Mouse (Mus musculus): ENCODE data around the gene Nxn. TPM values are rescaled to one million over a fixed set of nuclear protein-coding genes. Genes with fewer than 3 reads are reported as not detected.

Gene Nxn
- polyA plus RNA-seq, 1 experiment from 2014 or later: 11.9 TPM

- no peaks in the 10 kb centered on the region for H3K9me3 ChIP-seq (ENCODE audit: low read length)
- H3K36me3 ChIP-seq (ENCODE audit: insufficient read depth, low read length): no peaks in the 10 kb centered on the region
- no peak overlapping the region for H3K27ac ChIP-seq (ENCODE audit: low read length)
- H3K4me2 ChIP-seq (replicated peaks; ENCODE audit: low read depth, low read length): no peak overlapping the region
- ATAC-seq (no peak), DNase-seq (ENCODE audit: low spot score) (no peak)
- no peak overlapping the region for H3K9ac ChIP-seq (replicated peaks; ENCODE audit: low read depth)
- 91% methylated on average over 4 of the region's 4 CpGs for WGBS
- no peak overlapping the region for H3K4me3 ChIP-seq (ENCODE audit: low read depth, low read length)
- H3K4me1 ChIP-seq (ENCODE audit: insufficient read depth, low read depth, low read length): no peaks in the 10 kb centered on the region
- no peaks in the 10 kb centered on the region for H3K27me3 ChIP-seq (replicated peaks; ENCODE audit: insufficient read depth, low read length)
- no peak for TF ChIP-seq EP300 (IDR thresholded peaks at IDR 0.05)
- TF ChIP-seq CTCF (IDR thresholded peaks at IDR 0.05): no peak
Measured at GRCm38 (mm10) chr11:76347589-76347988, 51.4 kb downstream of the Nxn start.

- no peaks in the 10 kb centered on the region for H3K4me1 ChIP-seq (ENCODE audit: insufficient read depth, low read depth, low read length)
- H3K4me3 ChIP-seq (ENCODE audit: low read depth, low read length): no peak overlapping the region
- no peak for ATAC-seq
- DNase-seq (ENCODE audit: low spot score): no peak
- no peaks in the 10 kb centered on the region for H3K9me3 ChIP-seq (ENCODE audit: low read length)
- H3K4me2 ChIP-seq (replicated peaks; ENCODE audit: low read depth, low read length): no peak overlapping the region
- no peak overlapping the region for H3K9ac ChIP-seq (replicated peaks; ENCODE audit: low read depth)
- no peak overlapping the region for H3K27ac ChIP-seq (ENCODE audit: low read length)
- no peak for TF ChIP-seq EP300 (IDR thresholded peaks at IDR 0.05)
- TF ChIP-seq CTCF (IDR thresholded peaks at IDR 0.05): no peak
- 59% methylated on average over 9 of the region's 9 CpGs for WGBS
- H3K27me3 ChIP-seq (replicated peaks; ENCODE audit: insufficient read depth, low read length): no peaks in the 10 kb centered on the region
- H3K36me3 ChIP-seq (ENCODE audit: insufficient read depth, low read length): no peaks in the 10 kb centered on the region
Measured at GRCm38 (mm10) chr11:76343031-76343430, 55.9 kb downstream of the Nxn start.

GRCm38 (mm10) chr11:76341884-76342645 lies 56.9 kb downstream of the Nxn start:
- Histone ChIP-seq H3K4me3 (ENCODE audit: low read depth, low read length) (no peak overlapping the region), H3K27me3 (replicated peaks; ENCODE audit: insufficient read depth, low read length) (no peaks in the 10 kb centered on the region), H3K27ac (ENCODE audit: low read length) (no peak overlapping the region), H3K4me2 (replicated peaks; ENCODE audit: low read depth, low read length) (no peak overlapping the region), H3K36me3 (ENCODE audit: insufficient read depth, low read length) (no peaks in the 10 kb centered on the region), H3K9ac (replicated peaks; ENCODE audit: low read depth) (no peak overlapping the region), H3K9me3 (ENCODE audit: low read length) (no peaks in the 10 kb centered on the region), H3K4me1 (ENCODE audit: insufficient read depth, low read depth, low read length) (no peaks in the 10 kb centered on the region)
- 69% methylated on average over 14 of the region's 14 CpGs for WGBS
- no peak for DNase-seq (ENCODE audit: low spot score)
- TF ChIP-seq CTCF (IDR thresholded peaks at IDR 0.05): no peak
- TF ChIP-seq EP300 (IDR thresholded peaks at IDR 0.05): no peak
- ATAC-seq: no peak

- TF ChIP-seq EP300 (IDR thresholded peaks at IDR 0.05) (no peak), CTCF (IDR thresholded peaks at IDR 0.05) (no peak)
- H3K4me1 ChIP-seq (ENCODE audit: insufficient read depth, low read depth, low read length): no peaks in the 10 kb centered on the region
- H3K36me3 ChIP-seq (ENCODE audit: insufficient read depth, low read length): no peaks in the 10 kb centered on the region
- no peak overlapping the region for H3K27ac ChIP-seq (ENCODE audit: low read length)
- no peaks in the 10 kb centered on the region for H3K27me3 ChIP-seq (replicated peaks; ENCODE audit: insufficient read depth, low read length)
- H3K4me3 ChIP-seq (ENCODE audit: low read depth, low read length): no peak overlapping the region
- DNase-seq (ENCODE audit: low spot score): no peak
- 71% methylated on average over 14 of the region's 14 CpGs for WGBS
- no peak overlapping the region for H3K9ac ChIP-seq (replicated peaks; ENCODE audit: low read depth)
- no peak for ATAC-seq
- no peaks in the 10 kb centered on the region for H3K9me3 ChIP-seq (ENCODE audit: low read length)
- H3K4me2 ChIP-seq (replicated peaks; ENCODE audit: low read depth, low read length): no peak overlapping the region
Measured at GRCm38 (mm10) chr11:76341163-76341562, 57.8 kb downstream of the Nxn start.

GRCm38 (mm10) chr11:76339830-76340229 lies 59.1 kb downstream of the Nxn start:
- Histone ChIP-seq H3K9ac (replicated peaks; ENCODE audit: low read depth) (no peak overlapping the region), H3K36me3 (ENCODE audit: insufficient read depth, low read length) (no peaks in the 10 kb centered on the region), H3K27me3 (replicated peaks; ENCODE audit: insufficient read depth, low read length) (no peaks in the 10 kb centered on the region), H3K4me2 (replicated peaks; ENCODE audit: low read depth, low read length) (no peak overlapping the region), H3K27ac (ENCODE audit: low read length) (no peak overlapping the region), H3K4me3 (ENCODE audit: low read depth, low read length) (no peak overlapping the region), H3K4me1 (ENCODE audit: insufficient read depth, low read depth, low read length) (no peaks in the 10 kb centered on the region), H3K9me3 (ENCODE audit: low read length) (no peaks in the 10 kb centered on the region)
- ATAC-seq (no peak), DNase-seq (ENCODE audit: low spot score) (no peak)
- 60% methylated on average over 5 of the region's 5 CpGs for WGBS
- TF ChIP-seq EP300 (IDR thresholded peaks at IDR 0.05) (no peak), CTCF (IDR thresholded peaks at IDR 0.05) (no peak)

GRCm38 (mm10) chr11:76339141-76339540 lies 59.8 kb downstream of the Nxn start:
- 50% methylated on average over 11 of the region's 11 CpGs for WGBS
- no peak overlapping the region for H3K27ac ChIP-seq (ENCODE audit: low read length)
- no peaks in the 10 kb centered on the region for H3K9me3 ChIP-seq (ENCODE audit: low read length)
- no peaks in the 10 kb centered on the region for H3K36me3 ChIP-seq (ENCODE audit: insufficient read depth, low read length)
- H3K9ac ChIP-seq (replicated peaks; ENCODE audit: low read depth): no peak overlapping the region
- ATAC-seq (no peak), DNase-seq (ENCODE audit: low spot score) (peak; percentile 49)
- H3K4me1 ChIP-seq (ENCODE audit: insufficient read depth, low read depth, low read length): no peaks in the 10 kb centered on the region
- no peaks in the 10 kb centered on the region for H3K27me3 ChIP-seq (replicated peaks; ENCODE audit: insufficient read depth, low read length)
- no peak overlapping the region for H3K4me2 ChIP-seq (replicated peaks; ENCODE audit: low read depth, low read length)
- no peak overlapping the region for H3K4me3 ChIP-seq (ENCODE audit: low read depth, low read length)
- TF ChIP-seq CTCF (IDR thresholded peaks at IDR 0.05) (no peak), EP300 (IDR thresholded peaks at IDR 0.05) (no peak)

Data from lung, postnatal 0 days (tissue).